Mouse (Mus musculus): ENCODE measurements around the gene Gm44965. TPM values are rescaled to one million over a fixed set of nuclear protein-coding genes. Genes with fewer than 3 reads are reported as not detected.

Gene Gm44965
- polyA plus RNA-seq, 1 experiment from 2014 or later = not detected

Other genes with a start within 250 kb of the Gm44965 start
- gene Krba1, start 198.4 kb upstream of the Gm44965 start, polyA plus RNA-seq (2015; fragmentation: Nextera tagmentation; extraction: Ambion mirVana) = 15.4 and 18.6 TPM in 2 replicates
- 18.5 and 20.4 TPM in 2 replicates for gene Zfp467, start 148.1 kb upstream of the Gm44965 start, polyA plus RNA-seq (2015; fragmentation: Nextera tagmentation; extraction: Ambion mirVana)
- 0.16 and 0.51 TPM in 2 replicates for gene Sspo, start 145.7 kb upstream of the Gm44965 start, polyA plus RNA-seq (2015; fragmentation: Nextera tagmentation; extraction: Ambion mirVana)
- gene Atp6v0e2, start 56.3 kb upstream of the Gm44965 start, polyA plus RNA-seq (2015; fragmentation: Nextera tagmentation; extraction: Ambion mirVana) = 17.5 and 18.6 TPM in 2 replicates
- gene Lrrc61, start 39.1 kb upstream of the Gm44965 start, polyA plus RNA-seq (2015; fragmentation: Nextera tagmentation; extraction: Ambion mirVana) = 6.0 and 7.0 TPM in 2 replicates
- gene Rarres2, start 21.2 kb upstream of the Gm44965 start, polyA plus RNA-seq (2015; fragmentation: Nextera tagmentation; extraction: Ambion mirVana) = 50.4 and 53.8 TPM in 2 replicates
- gene Gm45021, start 4.3 kb upstream of the Gm44965 start, polyA plus RNA-seq (2015; fragmentation: Nextera tagmentation; extraction: Ambion mirVana) = 0.70 TPM in 1 of 2 replicates, not detected in the other
- gene Repin1, start 58 bp upstream of the Gm44965 start, polyA plus RNA-seq (2015; fragmentation: Nextera tagmentation; extraction: Ambion mirVana) = 23.4 and 28.1 TPM in 2 replicates
- gene Zfp775, start 8.1 kb downstream of the Gm44965 start, polyA plus RNA-seq (2015; fragmentation: Nextera tagmentation; extraction: Ambion mirVana) = 5.7 and 7.3 TPM in 2 replicates
- gene AI854703, start 32.8 kb downstream of the Gm44965 start, polyA plus RNA-seq (2015; fragmentation: Nextera tagmentation; extraction: Ambion mirVana) = 0.94 and 1.0 TPM in 2 replicates
- 1.6 and 1.7 TPM in 2 replicates for gene Gimap8, start 53.3 kb downstream of the Gm44965 start, polyA plus RNA-seq (2015; fragmentation: Nextera tagmentation; extraction: Ambion mirVana)
- 7.9 and 10.3 TPM in 2 replicates for gene Gimap9, start 82.2 kb downstream of the Gm44965 start, polyA plus RNA-seq (2015; fragmentation: Nextera tagmentation; extraction: Ambion mirVana)
- gene Gimap4, start 90.6 kb downstream of the Gm44965 start, polyA plus RNA-seq (2015; fragmentation: Nextera tagmentation; extraction: Ambion mirVana) = 23.5 and 27.1 TPM in 2 replicates
- gene Gimap6, start 114.3 kb downstream of the Gm44965 start, polyA plus RNA-seq (2015; fragmentation: Nextera tagmentation; extraction: Ambion mirVana) = 32.3 and 35.6 TPM in 2 replicates
- 3.3 and 4.6 TPM in 2 replicates for gene Gm28053, start 124.7 kb downstream of the Gm44965 start, polyA plus RNA-seq (2015; fragmentation: Nextera tagmentation; extraction: Ambion mirVana)
- gene Gimap7, start 124.7 kb downstream of the Gm44965 start, polyA plus RNA-seq (2015; fragmentation: Nextera tagmentation; extraction: Ambion mirVana) = 0.23 and 0.27 TPM in 2 replicates
- 26.4 and 31.6 TPM in 2 replicates for gene Gimap1, start 145.1 kb downstream of the Gm44965 start, polyA plus RNA-seq (2015; fragmentation: Nextera tagmentation; extraction: Ambion mirVana)
- 6.2 and 9.4 TPM in 2 replicates for gene Gimap5, start 152.3 kb downstream of the Gm44965 start, polyA plus RNA-seq (2015; fragmentation: Nextera tagmentation; extraction: Ambion mirVana)
- gene Gimap3, start 176.9 kb downstream of the Gm44965 start, polyA plus RNA-seq (2015; fragmentation: Nextera tagmentation; extraction: Ambion mirVana) = 0.08 TPM in 1 of 2 replicates, not detected in the other
- gene Tmem176a, start 247.0 kb downstream of the Gm44965 start, polyA plus RNA-seq (2015; fragmentation: Nextera tagmentation; extraction: Ambion mirVana) = 59.6 and 88.1 TPM in 2 replicates
- gene Tmem176b, start 247.6 kb downstream of the Gm44965 start, polyA plus RNA-seq (2015; fragmentation: Nextera tagmentation; extraction: Ambion mirVana) = 191 and 255 TPM in 2 replicates

All from heart, embryonic 15.5 days (tissue).